Mouse (Mus musculus) C2C12 (cell line): ENCODE data around the gene Atp2b2. TPM values are rescaled to one million over a fixed set of nuclear protein-coding genes. Genes with fewer than 3 reads are reported as not detected.

Experiments used
- H3K27me3 ChIP-seq: one replicate; pipeline ENCODE4 v1.6.1; 2011; ENCODE audit not compliant: control insufficient read depth, insufficient read depth, insufficient read length
- H3K36me3 ChIP-seq: one replicate; pipeline ENCODE4 v1.6.1; 2011; ENCODE audit not compliant: control insufficient read depth, insufficient read depth
- H3K4me3 ChIP-seq: one replicate; pipeline ENCODE4 v1.5.1; 2011; ENCODE audit warnings: mild to moderate bottlenecking, control low read depth; ENCODE audit not compliant: poor library complexity, insufficient read depth, severe bottlenecking
- H3K79me2 ChIP-seq: one replicate; pipeline ENCODE4 v1.6.1; 2011; ENCODE audit not compliant: control insufficient read depth, insufficient read depth
- H3K79me3 ChIP-seq: one replicate; pipeline ENCODE4 v1.6.1; 2011; ENCODE audit warnings: low read depth, control low read depth
- H3ac ChIP-seq: one replicate; pipeline ENCODE3; 2011; ENCODE audit warnings: low read depth; ENCODE audit not compliant: control insufficient read depth, insufficient read length
- CEBPB ChIP-seq: IDR thresholded peaks from one replicate; pipeline ENCODE4 v1.6.1; 2011; ENCODE audit warnings: low read depth, mild to moderate bottlenecking, control low read depth, moderate library complexity
- CTCF ChIP-seq: IDR thresholded peaks from one replicate; pipeline ENCODE4 v1.5.1; 2011; ENCODE audit not compliant: control insufficient read depth, insufficient read depth, insufficient read length
- FOSL1 ChIP-seq: IDR thresholded peaks from one replicate; pipeline ENCODE4 v1.8.0; 2011; ENCODE audit warnings: mild to moderate bottlenecking, low read length; ENCODE audit not compliant: poor library complexity, insufficient read depth, severe bottlenecking
- MAX ChIP-seq: IDR thresholded peaks from one replicate; pipeline ENCODE4 v1.6.1; 2011; ENCODE audit warnings: mild to moderate bottlenecking, control low read depth
- MYOD1 ChIP-seq: IDR thresholded peaks from one replicate; pipeline ENCODE4 v1.6.1; 2011; ENCODE audit warnings: low read depth; ENCODE audit not compliant: control insufficient read depth, insufficient read length
- MYOG ChIP-seq: IDR thresholded peaks from one replicate; pipeline ENCODE4 v1.6.1; 2011; ENCODE audit not compliant: control insufficient read depth, insufficient read length; ENCODE audit errors: extremely low read depth
- USF1 ChIP-seq: IDR thresholded peaks from one replicate; pipeline ENCODE4 v1.6.1; 2011; ENCODE audit warnings: low read depth, mild to moderate bottlenecking, control low read depth, moderate library complexity
- polyA plus RNA-seq: library from polyadenylated mRNA; unstranded; fragments of >200 nt; fragmentation: generic; extraction: Trizol; gene quantifications from one replicate; pipeline ENCODE4 v1.2.1, GENCODE M21; 2012; ENCODE audit warnings: missing spikeins

Atp2b2 gene
- polyA plus RNA-seq, 1 experiment = not detected

DNA sequence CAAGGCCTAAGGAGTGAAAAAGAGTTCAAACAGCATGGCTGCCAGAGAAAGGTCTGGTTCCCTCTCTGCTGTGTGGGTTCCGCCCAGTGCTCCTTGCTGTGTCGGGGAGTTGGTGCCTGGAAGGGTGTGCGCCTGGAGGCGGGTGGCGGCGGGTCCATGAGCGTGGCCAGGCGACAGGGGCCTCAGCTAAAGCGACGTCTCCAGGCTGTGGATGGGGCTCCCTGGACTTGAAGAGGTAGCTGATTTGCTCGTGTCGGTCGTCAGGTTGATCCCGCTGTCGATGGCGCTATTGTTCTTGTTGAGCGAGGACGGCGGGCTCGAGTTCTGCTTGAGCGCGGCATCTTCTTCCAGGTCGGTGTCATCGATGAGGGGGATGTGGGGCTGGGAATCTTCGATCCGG is 294.1 kb downstream of the Atp2b2 start:
- Histone ChIP-seq H3ac (no peak overlapping the region), H3K27me3 (peaks cover 92% of the 10 kb centered on the region), H3K79me2 (no peaks in the 10 kb centered on the region), H3K36me3 (no peaks in the 10 kb centered on the region), H3K79me3 (no peaks in the 10 kb centered on the region), H3K4me3 (no peak overlapping the region)
- no peak for TF ChIP-seq USF1
- no peak for TF ChIP-seq FOSL1
- TF ChIP-seq CTCF = no peak
- TF ChIP-seq CEBPB = no peak
- TF ChIP-seq MAX = no peak
- no peak for TF ChIP-seq MYOG
- TF ChIP-seq MYOD1 = no peak

GRCm38 (mm10) chr6:113747284-113747683 is 295.1 kb downstream of the Atp2b2 start:
- no peaks in the 10 kb centered on the region for H3K79me2 ChIP-seq
- TF ChIP-seq MYOD1 = no peak
- no peak for TF ChIP-seq FOSL1
- no peak for TF ChIP-seq MYOG
- TF ChIP-seq CEBPB = no peak
- TF ChIP-seq USF1 = no peak
- TF ChIP-seq MAX = no peak
- no peak for TF ChIP-seq CTCF
- no peaks in the 10 kb centered on the region for H3K79me3 ChIP-seq
- H3K4me3 ChIP-seq = no peak overlapping the region
- no peak overlapping the region for H3ac ChIP-seq
- peaks cover 84% of the 10 kb centered on the region for H3K27me3 ChIP-seq
- H3K36me3 ChIP-seq = no peaks in the 10 kb centered on the region

GRCm38 (mm10) chr6:113745117-113745516 is 297.3 kb downstream of the Atp2b2 start:
- TF ChIP-seq MYOD1 = no peak
- TF ChIP-seq CEBPB = no peak
- no peak for TF ChIP-seq CTCF
- no peak for TF ChIP-seq USF1
- no peak for TF ChIP-seq MAX
- TF ChIP-seq FOSL1 = no peak
- no peak for TF ChIP-seq MYOG
- peaks cover 6% of the 10 kb centered on the region for H3K79me2 ChIP-seq
- H3K27me3 ChIP-seq = peaks cover 63% of the 10 kb centered on the region

DNA sequence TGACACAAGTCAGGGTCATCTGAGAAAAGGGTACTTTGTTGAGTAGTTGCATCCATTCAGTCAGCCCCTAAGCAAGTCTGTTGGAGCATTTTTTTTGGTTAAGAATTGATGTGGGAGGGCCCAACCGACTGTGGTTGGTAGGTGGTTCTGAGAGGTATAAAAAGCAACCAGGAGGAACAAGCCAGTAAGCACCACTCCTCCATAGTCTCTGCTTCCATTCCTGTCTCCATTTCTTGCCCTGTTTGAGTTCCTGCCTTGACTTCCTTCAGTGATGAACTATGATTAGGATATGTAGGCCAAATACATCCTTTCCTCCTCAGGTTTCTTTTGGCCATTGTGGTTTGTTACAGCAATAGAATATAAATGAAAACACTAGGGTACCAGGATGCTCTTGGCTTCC is 299.3 kb downstream of the Atp2b2 start:
- H3K79me3 ChIP-seq = peaks cover 23% of the 10 kb centered on the region
- TF ChIP-seq CEBPB (no peak), MAX (no peak)
- H3K79me2 ChIP-seq = peaks cover 26% of the 10 kb centered on the region
- H3K36me3 ChIP-seq = peaks cover 7% of the 10 kb centered on the region
- H3K27me3 ChIP-seq = peaks cover 43% of the 10 kb centered on the region
- H3K4me3 ChIP-seq = no peak overlapping the region
- H3ac ChIP-seq = no peak overlapping the region

More at GRCm38 (mm10) chr6:113745117-113745516, 297.3 kb downstream of the Atp2b2 start:
- Histone ChIP-seq H3ac (no peak overlapping the region), H3K79me3 (peaks cover 3% of the 10 kb centered on the region), H3K36me3 (no peaks in the 10 kb centered on the region), H3K4me3 (no peak overlapping the region)

DNA sequence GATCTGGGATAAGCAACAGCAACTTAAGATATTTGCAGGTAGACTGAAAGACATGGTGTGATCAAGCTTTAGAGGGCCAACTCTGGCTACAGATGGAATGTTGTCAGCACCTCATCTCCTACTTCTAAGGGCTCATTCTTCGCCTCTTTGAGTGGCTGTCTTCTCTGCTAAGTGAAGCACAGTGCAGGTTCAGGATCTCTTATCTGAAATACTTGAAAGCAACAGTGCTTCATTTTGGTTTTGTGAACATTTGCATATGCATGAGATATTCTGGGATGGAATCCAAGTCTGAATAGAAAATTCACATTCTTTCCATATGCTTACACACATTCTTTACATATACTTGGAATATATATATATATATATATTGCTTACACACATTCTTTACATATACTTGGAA is 300.1 kb downstream of the Atp2b2 start:
- H3K27me3 ChIP-seq = peaks cover 37% of the 10 kb centered on the region
- peaks cover 30% of the 10 kb centered on the region for H3K79me3 ChIP-seq
- TF ChIP-seq MAX (no peak), USF1 (no peak), MYOG (no peak), MYOD1 (no peak), CTCF (no peak), FOSL1 (no peak), CEBPB (no peak)
- H3ac ChIP-seq = no peak overlapping the region
- H3K79me2 ChIP-seq = peaks cover 34% of the 10 kb centered on the region
- H3K36me3 ChIP-seq = peaks cover 15% of the 10 kb centered on the region
- no peak overlapping the region for H3K4me3 ChIP-seq

GRCm38 (mm10) chr6:113741425-113741824 is 301.0 kb downstream of the Atp2b2 start:
- no peak overlapping the region for H3ac ChIP-seq
- H3K79me3 ChIP-seq = peaks cover 30% of the 10 kb centered on the region
- no peak overlapping the region for H3K4me3 ChIP-seq
- peaks cover 41% of the 10 kb centered on the region for H3K79me2 ChIP-seq
- peaks cover 23% of the 10 kb centered on the region for H3K36me3 ChIP-seq
- no peak for TF ChIP-seq MAX
- TF ChIP-seq CEBPB = no peak
- TF ChIP-seq FOSL1 = no peak
- no peak for TF ChIP-seq USF1
- no peak for TF ChIP-seq MYOG
- no peak for TF ChIP-seq MYOD1
- TF ChIP-seq CTCF = no peak
- peaks cover 32% of the 10 kb centered on the region for H3K27me3 ChIP-seq
